Mouse (Mus musculus): ENCODE data around the gene Pla2g2e. TPM values are rescaled to one million over a fixed set of nuclear protein-coding genes. Genes with fewer than 3 reads are reported as not detected.
A peak's percentile ranks its signal among the peaks of the same experiment; 100 is the strongest.
"Not testable (repeated sequence)": the region's sequence is repeated elsewhere in the genome, so short reads cannot be mapped to it uniquely, and the experiment has no call there.

Gene Pla2g2e
- polyA plus RNA-seq, 1 experiment from 2014 or later: not detected

DNA sequence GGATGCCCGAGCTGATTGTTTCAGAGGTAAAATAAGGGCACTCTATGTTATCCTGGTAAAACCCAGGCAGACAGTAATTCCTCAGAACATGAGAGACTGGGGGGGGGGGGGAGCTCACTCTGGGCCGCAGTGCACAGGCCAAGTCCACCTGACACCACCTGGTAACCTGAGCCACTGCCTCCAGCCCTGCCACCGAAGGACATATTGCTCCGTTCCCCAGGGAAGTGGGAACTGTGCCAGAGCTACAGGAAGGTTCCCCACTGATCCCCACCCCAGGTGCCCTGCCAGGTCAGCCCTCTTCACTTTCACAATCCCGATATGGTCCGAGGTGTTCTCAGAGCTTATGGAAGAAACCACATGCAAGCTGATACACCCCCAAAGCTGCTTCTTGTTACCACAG lies 14.9 kb downstream of the Pla2g2e start:
- Histone ChIP-seq H3K27me3 (ENCODE audit: control insufficient read depth, insufficient read depth, low read length) (no peaks in the 10 kb centered on the region), H3K9me3 (ENCODE audit: control insufficient read depth, low read length) (no peaks in the 10 kb centered on the region), H3K36me3 (ENCODE audit: control insufficient read depth, insufficient read depth, low read length) (peaks cover 2% of the 10 kb centered on the region; the same call in 1 of the 2 replicates), H3K9ac (ENCODE audit: low read length) (no peak overlapping the region), H3K4me3 (ENCODE audit: low read depth, low read length) (no peak overlapping the region), H3K4me1 (replicated peaks; ENCODE audit: control insufficient read depth, insufficient read depth, low read length) (no peaks in the 10 kb centered on the region), H3K4me2 (ENCODE audit: low read depth, low read length, severe bottlenecking) (no peak overlapping the region), H3K27ac (ENCODE audit: low read depth, low read length) (no peak overlapping the region)
- no peak for DNase-seq (ENCODE audit: low spot score)
- WGBS: 82% methylated on average over 5 of the region's 6 CpGs
- no peak for ATAC-seq (replicated peaks; ENCODE audit: low FRiP score)

DNA sequence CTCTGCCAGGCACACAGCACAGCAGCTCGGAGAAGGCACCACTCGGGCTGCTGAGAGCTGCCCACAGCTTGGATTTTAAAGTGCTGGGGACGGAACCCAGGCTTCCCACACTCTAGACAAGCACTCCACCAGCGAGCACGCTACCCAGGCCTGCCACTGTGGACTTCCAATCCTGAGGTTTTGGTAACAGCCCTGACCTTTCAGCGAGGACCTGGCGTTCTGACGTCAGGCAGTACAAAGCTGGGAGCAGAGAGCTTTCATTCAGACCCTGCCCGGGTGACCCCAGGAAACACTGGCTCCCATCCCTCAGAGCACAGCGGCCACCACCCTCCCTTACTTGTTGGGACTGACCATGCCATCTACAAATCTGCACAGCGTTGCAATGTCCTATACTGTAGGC lies 16.0 kb downstream of the Pla2g2e start:
- not testable (repeated sequence) for H3K27ac ChIP-seq (ENCODE audit: low read depth, low read length); DNase-seq (ENCODE audit: low spot score); H3K4me1 ChIP-seq (replicated peaks; ENCODE audit: control insufficient read depth, insufficient read depth, low read length); H3K36me3 ChIP-seq (ENCODE audit: control insufficient read depth, insufficient read depth, low read length); H3K27me3 ChIP-seq (ENCODE audit: control insufficient read depth, insufficient read depth, low read length); ATAC-seq (replicated peaks; ENCODE audit: low FRiP score); H3K4me3 ChIP-seq (ENCODE audit: low read depth, low read length); H3K9ac ChIP-seq (ENCODE audit: low read length); H3K4me2 ChIP-seq (ENCODE audit: low read depth, low read length, severe bottlenecking); H3K9me3 ChIP-seq (ENCODE audit: control insufficient read depth, low read length)
- 90% methylated on average over 11 of the region's 11 CpGs for WGBS

DNA sequence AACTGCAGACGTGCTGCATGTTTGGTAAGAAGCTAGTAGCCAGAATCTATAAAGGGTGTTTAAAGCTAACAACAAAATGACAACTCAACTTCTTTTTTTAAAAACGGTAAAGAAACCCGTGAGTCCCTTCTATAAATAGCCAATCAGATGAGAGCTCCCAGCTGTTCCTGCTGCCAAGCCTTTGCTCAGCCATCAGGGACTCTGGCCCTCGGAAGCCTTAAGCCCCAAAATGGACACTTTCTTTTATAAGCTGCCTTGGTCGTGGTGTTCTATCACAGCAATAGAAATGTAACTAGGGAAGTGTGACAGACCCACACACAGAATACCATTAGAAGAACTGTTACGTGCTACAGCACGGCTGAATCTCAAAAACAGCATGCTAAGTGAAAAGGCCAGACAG lies 21.6 kb downstream of the Pla2g2e start:
- H3K4me3 ChIP-seq (ENCODE audit: low read depth, low read length): no peak overlapping the region
- no peak overlapping the region for H3K4me2 ChIP-seq (ENCODE audit: low read depth, low read length, severe bottlenecking)
- DNase-seq (ENCODE audit: low spot score) (no peak), ATAC-seq (replicated peaks; ENCODE audit: low FRiP score) (no peak)
- 90% methylated on average over 7 of the region's 7 CpGs for WGBS
- peaks cover 2% of the 10 kb centered on the region; the same call in 1 of the 2 replicates for H3K36me3 ChIP-seq (ENCODE audit: control insufficient read depth, insufficient read depth, low read length)
- no peaks in the 10 kb centered on the region for H3K4me1 ChIP-seq (replicated peaks; ENCODE audit: control insufficient read depth, insufficient read depth, low read length)
- no peak overlapping the region for H3K9ac ChIP-seq (ENCODE audit: low read length)
- no peaks in the 10 kb centered on the region for H3K9me3 ChIP-seq (ENCODE audit: control insufficient read depth, low read length)
- H3K27me3 ChIP-seq (ENCODE audit: control insufficient read depth, insufficient read depth, low read length): no peaks in the 10 kb centered on the region
- H3K27ac ChIP-seq (ENCODE audit: low read depth, low read length): no peak overlapping the region

DNA sequence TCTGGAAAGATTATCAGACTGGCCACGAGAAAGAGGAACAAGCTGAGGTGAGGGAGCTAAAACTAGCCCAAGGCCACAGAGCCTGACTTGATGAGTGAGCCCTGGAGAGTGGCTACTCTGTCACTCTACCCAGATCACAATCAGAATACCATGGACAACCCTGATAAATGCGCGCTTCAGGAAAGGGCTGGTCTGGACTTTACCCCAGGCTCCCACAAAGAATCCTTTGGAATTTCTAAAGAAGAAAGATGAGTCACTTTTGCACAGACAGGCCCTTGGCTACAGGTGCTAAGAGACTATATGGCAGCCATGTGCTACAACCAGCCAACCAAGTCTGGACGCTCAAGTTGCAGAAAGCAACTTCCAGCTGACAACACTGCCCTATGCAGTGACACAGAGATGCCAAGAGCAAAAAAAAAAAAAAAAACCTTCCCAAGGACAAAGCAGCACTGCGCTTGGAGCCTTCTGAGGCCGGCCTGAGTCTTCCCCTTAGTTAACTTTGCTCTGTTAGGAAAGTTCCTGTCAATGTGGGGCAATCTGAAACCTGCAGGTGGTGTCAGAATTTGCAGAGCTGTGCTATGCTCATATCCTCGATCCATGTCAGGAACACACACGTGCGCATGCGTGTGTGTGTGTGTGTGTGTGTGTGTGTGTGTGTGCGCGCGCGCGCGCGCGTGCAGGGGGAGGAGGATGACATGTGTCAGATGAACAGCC lies 28.0 kb downstream of the Pla2g2e start:
- Histone ChIP-seq H3K9me3 (ENCODE audit: control insufficient read depth, low read length) (no peaks in the 10 kb centered on the region), H3K4me3 (ENCODE audit: low read depth, low read length) (no peak overlapping the region)
- WGBS: 96% methylated on average over 18 of the region's 18 CpGs

DNA sequence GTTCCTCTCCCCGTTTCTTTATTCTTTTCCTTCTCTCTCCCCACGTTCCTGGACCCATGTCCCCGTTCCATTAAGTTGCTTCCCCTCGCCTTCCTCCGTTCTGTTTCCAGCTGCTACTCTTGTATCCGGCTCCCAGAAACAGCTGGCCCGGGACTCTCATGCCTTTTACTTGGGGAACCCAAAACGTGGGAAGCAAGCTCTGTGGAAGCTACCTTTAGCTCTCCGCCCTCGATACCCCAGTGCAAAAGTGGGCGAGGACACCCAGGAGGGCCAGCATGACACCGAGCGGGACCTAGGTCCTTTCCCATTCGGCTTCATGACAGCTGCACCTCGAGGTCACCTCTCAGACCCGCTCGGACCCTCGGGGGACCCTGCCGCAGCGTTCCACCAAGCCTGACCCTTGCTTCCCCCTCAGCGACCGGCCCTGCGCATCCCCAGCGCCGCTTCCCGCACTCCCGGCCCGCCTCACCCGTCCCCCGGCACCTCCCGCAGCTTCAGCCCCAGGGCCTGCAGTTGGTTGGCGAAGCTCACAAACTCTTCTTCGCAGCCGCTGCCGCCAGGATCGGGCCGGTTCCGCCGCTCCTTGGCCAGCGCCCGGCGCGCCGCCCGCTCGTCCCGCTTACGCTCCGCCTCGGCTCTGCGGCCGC lies 35.5 kb downstream of the Pla2g2e start:
- Histone ChIP-seq H3K4me3 (ENCODE audit: low read depth, low read length) (peak overlapping the region; percentile 93), H3K9ac (ENCODE audit: low read length) (peak overlapping the region; percentile 91), H3K4me2 (ENCODE audit: low read depth, low read length, severe bottlenecking) (peak overlapping the region; percentile 97), H3K9me3 (ENCODE audit: control insufficient read depth, low read length) (no peaks in the 10 kb centered on the region), H3K36me3 (ENCODE audit: control insufficient read depth, insufficient read depth, low read length) (no peaks in the 10 kb centered on the region), H3K4me1 (replicated peaks; ENCODE audit: control insufficient read depth, insufficient read depth, low read length) (peaks cover 9% of the 10 kb centered on the region; the same call in 1 of the 2 replicates), H3K27me3 (ENCODE audit: control insufficient read depth, insufficient read depth, low read length) (no peaks in the 10 kb centered on the region), H3K27ac (ENCODE audit: low read depth, low read length) (0 out of 2 replicates have a peak overlapping the region, but pooled peaks have one; percentile 25)
- WGBS: under 1% methylated on average over 50 of the region's 52 CpGs
- peak; percentile 73 for DNase-seq (ENCODE audit: low spot score)
- ATAC-seq (replicated peaks; ENCODE audit: low FRiP score): peak; percentile 26; the same call in 1 of the 2 replicates

More for the DNA sequence above, 28.0 kb downstream of the Pla2g2e start:
- ATAC-seq (replicated peaks; ENCODE audit: low FRiP score) (no peak), DNase-seq (ENCODE audit: low spot score) (no peak)
- H3K27ac ChIP-seq (ENCODE audit: low read depth, low read length): no peak overlapping the region
- no peaks in the 10 kb centered on the region for H3K4me1 ChIP-seq (replicated peaks; ENCODE audit: control insufficient read depth, insufficient read depth, low read length)
- no peaks in the 10 kb centered on the region for H3K27me3 ChIP-seq (ENCODE audit: control insufficient read depth, insufficient read depth, low read length)
- H3K9ac ChIP-seq (ENCODE audit: low read length): no peak overlapping the region
- H3K36me3 ChIP-seq (ENCODE audit: control insufficient read depth, insufficient read depth, low read length): no peaks in the 10 kb centered on the region; the same call in 1 of the 2 replicates
- no peak overlapping the region for H3K4me2 ChIP-seq (ENCODE audit: low read depth, low read length, severe bottlenecking)

DNA sequence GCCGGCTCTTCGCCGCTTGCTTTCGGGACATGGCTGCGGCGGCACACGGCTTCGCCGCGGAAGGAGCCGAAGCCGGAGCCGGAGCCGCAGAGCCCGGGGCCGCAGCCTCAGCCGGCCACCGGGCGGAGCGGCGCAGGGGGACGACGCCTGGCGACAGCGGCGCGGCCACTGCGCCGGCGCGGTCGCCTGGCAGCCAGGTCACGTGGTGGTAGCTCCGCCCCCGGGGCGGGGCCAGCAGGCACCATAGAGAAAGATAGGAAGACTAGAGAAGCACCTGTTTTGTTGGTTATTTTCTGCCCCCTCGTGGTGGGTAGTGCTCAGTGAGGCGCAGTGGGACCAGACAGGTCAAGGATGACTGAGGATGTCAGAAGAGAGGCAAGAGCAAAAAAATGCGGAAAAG lies 36.1 kb downstream of the Pla2g2e start, which contains the start of gene Otud3:
TSS of gene Otud3 (minus strand) at position 149 of the 400 bp plus-strand sequence.
- 1% methylated on average over 39 of the region's 39 CpGs for WGBS
- peak; percentile 96 for DNase-seq (ENCODE audit: low spot score)
- no peaks in the 10 kb centered on the region for H3K36me3 ChIP-seq (ENCODE audit: control insufficient read depth, insufficient read depth, low read length)
- H3K4me2 ChIP-seq (ENCODE audit: low read depth, low read length, severe bottlenecking): peak within 1 kb of the TSS; percentile 97
- H3K27ac ChIP-seq (ENCODE audit: low read depth, low read length): 0 out of 2 replicates have a peak within 1 kb of the TSS, but pooled peaks have one; percentile 25
- peak within 1 kb of the TSS; percentile 91 for H3K9ac ChIP-seq (ENCODE audit: low read length)
- H3K27me3 ChIP-seq (ENCODE audit: control insufficient read depth, insufficient read depth, low read length): no peaks in the 10 kb centered on the region
- peak within 1 kb of the TSS; percentile 93 for H3K4me3 ChIP-seq (ENCODE audit: low read depth, low read length)
- peak; percentile 92 for ATAC-seq (replicated peaks; ENCODE audit: low FRiP score)
- H3K4me1 ChIP-seq (replicated peaks; ENCODE audit: control insufficient read depth, insufficient read depth, low read length): peaks cover 9% of the 10 kb centered on the region; the same call in 1 of the 2 replicates
- H3K9me3 ChIP-seq (ENCODE audit: control insufficient read depth, low read length): no peaks in the 10 kb centered on the region

DNA sequence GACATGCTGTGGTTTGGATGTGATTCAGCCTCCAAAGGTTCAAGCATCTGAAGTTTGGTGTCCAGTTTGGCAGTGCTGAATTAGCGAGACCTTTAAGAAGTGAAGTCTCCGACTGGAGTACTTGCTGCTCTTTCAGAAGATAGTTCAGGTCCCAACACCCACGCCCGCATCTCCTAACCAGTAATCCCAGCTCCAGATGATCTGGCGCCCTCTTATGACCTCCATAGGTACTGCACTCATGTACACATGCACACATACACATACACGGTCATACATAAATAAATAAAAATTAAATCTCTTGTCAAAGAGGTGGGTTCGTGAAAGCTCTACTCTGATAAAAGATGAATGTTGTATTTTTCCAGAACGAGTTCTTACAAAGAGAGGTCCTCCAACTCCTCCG lies 39.5 kb downstream of the Pla2g2e start:
- Histone ChIP-seq H3K4me3 (ENCODE audit: low read depth, low read length) (no peak overlapping the region), H3K9ac (ENCODE audit: low read length) (no peak overlapping the region), H3K9me3 (ENCODE audit: control insufficient read depth, low read length) (no peaks in the 10 kb centered on the region), H3K27ac (ENCODE audit: low read depth, low read length) (no peak overlapping the region), H3K36me3 (ENCODE audit: control insufficient read depth, insufficient read depth, low read length) (no peaks in the 10 kb centered on the region), H3K4me1 (replicated peaks; ENCODE audit: control insufficient read depth, insufficient read depth, low read length) (peaks cover 6% of the 10 kb centered on the region; the same call in 1 of the 2 replicates), H3K27me3 (ENCODE audit: control insufficient read depth, insufficient read depth, low read length) (no peaks in the 10 kb centered on the region), H3K4me2 (ENCODE audit: low read depth, low read length, severe bottlenecking) (no peak overlapping the region)
- DNase-seq (ENCODE audit: low spot score) (no peak), ATAC-seq (replicated peaks; ENCODE audit: low FRiP score) (no peak)
- 86% methylated on average over 9 of the region's 9 CpGs for WGBS

DNA sequence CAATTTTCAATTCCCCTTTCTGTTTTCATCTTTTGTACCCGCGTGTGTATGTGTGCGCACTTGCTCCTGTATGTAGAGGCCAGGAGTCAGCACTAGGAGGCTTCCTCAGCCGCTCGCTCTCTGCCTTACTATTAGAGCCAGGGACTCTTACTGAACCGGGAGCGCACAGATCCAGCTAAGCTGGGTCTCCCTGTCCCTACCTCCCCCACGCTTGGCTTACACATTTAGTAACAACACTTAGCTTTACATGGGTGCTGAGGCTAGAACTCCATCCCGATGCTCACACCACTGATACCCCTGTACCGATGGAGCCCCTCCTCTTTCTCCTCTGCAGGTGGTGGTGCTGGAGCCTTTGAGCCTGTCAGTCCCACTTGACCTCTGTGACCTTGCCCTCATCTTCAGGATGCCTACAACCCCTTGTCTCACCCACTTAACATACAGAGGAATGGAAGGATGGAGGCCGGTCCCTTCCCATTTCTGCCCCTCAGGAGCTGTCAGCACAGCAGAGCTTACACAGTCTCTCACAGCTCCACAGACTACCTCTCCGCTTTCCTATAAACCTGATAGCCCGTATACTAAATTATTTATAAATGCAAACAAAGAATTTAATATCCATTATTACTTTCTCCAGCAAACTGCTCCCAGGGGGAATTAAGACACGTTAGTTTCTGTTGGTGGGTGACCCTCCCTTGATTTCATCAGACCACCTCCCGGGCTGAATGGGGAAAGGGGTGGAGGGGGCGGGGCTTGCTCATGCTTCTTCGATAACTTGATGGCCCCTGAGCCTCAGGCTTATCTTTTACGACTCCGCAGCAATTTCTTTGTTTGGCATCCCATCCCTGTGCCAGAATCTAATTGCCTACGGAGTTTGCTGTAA lies 43.8 kb downstream of the Pla2g2e start:
- Histone ChIP-seq H3K9me3 (ENCODE audit: control insufficient read depth, low read length) (no peaks in the 10 kb centered on the region), H3K4me2 (ENCODE audit: low read depth, low read length, severe bottlenecking) (peak overlapping the region; percentile 39), H3K4me3 (ENCODE audit: low read depth, low read length) (peak overlapping the region; percentile 17; the same call in 1 of the 2 replicates), H3K4me1 (replicated peaks; ENCODE audit: control insufficient read depth, insufficient read depth, low read length) (no peaks in the 10 kb centered on the region), H3K9ac (ENCODE audit: low read length) (no peak overlapping the region), H3K27ac (ENCODE audit: low read depth, low read length) (no peak overlapping the region), H3K36me3 (ENCODE audit: control insufficient read depth, insufficient read depth, low read length) (no peaks in the 10 kb centered on the region), H3K27me3 (ENCODE audit: control insufficient read depth, insufficient read depth, low read length) (no peaks in the 10 kb centered on the region)
- ATAC-seq (replicated peaks; ENCODE audit: low FRiP score) (peak; percentile 24; the same call in 1 of the 2 replicates), DNase-seq (ENCODE audit: low spot score) (no peak)
- WGBS: 36% methylated on average over 20 of the region's 20 CpGs
